Mouse (Mus musculus): ENCODE measurements around the gene Epha2.

DNA sequence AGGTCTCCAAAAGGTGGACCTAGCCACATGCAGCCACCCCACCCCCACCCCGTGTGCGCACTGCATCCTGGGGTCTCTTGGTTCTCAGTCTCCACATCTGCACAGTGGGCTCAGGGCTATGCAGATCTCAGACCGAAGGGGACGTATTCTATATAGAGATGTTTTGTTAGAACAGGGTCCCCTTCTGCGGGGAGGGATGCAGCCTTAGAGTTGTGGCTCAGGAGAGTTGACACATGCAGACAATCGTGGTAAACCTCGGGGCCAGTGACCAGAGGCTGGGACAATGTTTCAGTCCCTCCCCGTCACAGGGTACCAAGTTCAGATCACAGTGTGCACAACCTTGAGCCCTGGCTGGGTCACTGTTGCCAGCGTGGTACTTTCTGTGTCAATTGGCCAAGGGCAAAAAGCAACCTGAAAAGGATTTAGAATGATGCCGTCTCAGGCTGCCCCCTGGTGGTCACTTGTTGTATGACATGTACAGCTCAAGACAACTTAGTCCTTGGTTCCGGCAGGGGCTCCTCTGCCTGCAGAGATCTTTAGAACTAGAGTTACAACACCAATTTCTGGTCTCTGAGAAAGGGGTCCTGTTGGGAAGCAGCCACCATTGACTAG lies 62.0 kb downstream of the Epha2 start:
- TF ChIP-seq REST (IDR thresholded peaks at IDR 0.05; ENCODE audit: insufficient read depth, insufficient read length) (no peak), POLR2A (IDR thresholded peaks at IDR 0.05; ENCODE audit: insufficient read length, low read depth) (no peak), MYOD1 (IDR thresholded peaks at IDR 0.05; ENCODE audit: control insufficient read depth in 1 of 3, insufficient read length in 2 of 3, low read depth in 2 of 3) (no peak)
